Mouse (Mus musculus): ENCODE measurements around the gene Vmn1r207-ps. TPM values are rescaled to one million over a fixed set of nuclear protein-coding genes. Genes with fewer than 3 reads are reported as not detected.
"Not testable (repeated sequence)": the region's sequence is repeated elsewhere in the genome, so short reads cannot be mapped to it uniquely, and the experiment has no call there.

Gene Vmn1r207-ps
- polyA plus RNA-seq (2014; fragmentation: Nextera tagmentation; extraction: Ambion mirVana): not detected in 2 replicates

- not testable (repeated sequence) for H3K4me2 ChIP-seq; H3K4me1 ChIP-seq (replicated peaks; ENCODE audit: control insufficient read depth, insufficient read depth, low read length); H3K27me3 ChIP-seq (replicated peaks; ENCODE audit: control insufficient read depth, insufficient read depth, low read length); H3K27ac ChIP-seq (ENCODE audit: low read depth, low read length); H3K36me3 ChIP-seq (ENCODE audit: control insufficient read depth, insufficient read depth, low read length); H3K9me3 ChIP-seq (ENCODE audit: control insufficient read depth, low read length); DNase-seq (ENCODE audit: low spot score); H3K9ac ChIP-seq (ENCODE audit: low read depth, low read length); H3K4me3 ChIP-seq (ENCODE audit: low read depth, low read length); ATAC-seq (replicated peaks; ENCODE audit: low FRiP score)
Observed at GRCm38 (mm10) chr13:22729529-22729928, at the start of gene Vmn1r207-ps. Gene Vmn1r207-ps (minus strand): TSS chr13:22729629.

- H3K9ac ChIP-seq (ENCODE audit: low read depth, low read length); H3K27me3 ChIP-seq (replicated peaks; ENCODE audit: control insufficient read depth, insufficient read depth, low read length); H3K9me3 ChIP-seq (ENCODE audit: control insufficient read depth, low read length); ATAC-seq (replicated peaks; ENCODE audit: low FRiP score); DNase-seq (ENCODE audit: low spot score); H3K36me3 ChIP-seq (ENCODE audit: control insufficient read depth, insufficient read depth, low read length); H3K27ac ChIP-seq (ENCODE audit: low read depth, low read length); H3K4me3 ChIP-seq (ENCODE audit: low read depth, low read length); H3K4me2 ChIP-seq; H3K4me1 ChIP-seq (replicated peaks; ENCODE audit: control insufficient read depth, insufficient read depth, low read length): not testable (repeated sequence)
- WGBS: no CpG with 5 or more reads among the region's 7 CpGs
Observed at GRCm38 (mm10) chr13:22777300-22777699, 47.9 kb upstream of the Vmn1r207-ps start, which contains the start of gene Vmn1r208. Gene Vmn1r208 (minus strand): TSS chr13:22777400.

- H3K9me3 ChIP-seq (ENCODE audit: control insufficient read depth, low read length); H3K27ac ChIP-seq (ENCODE audit: low read depth, low read length); H3K4me3 ChIP-seq (ENCODE audit: low read depth, low read length); H3K9ac ChIP-seq (ENCODE audit: low read depth, low read length); H3K27me3 ChIP-seq (replicated peaks; ENCODE audit: control insufficient read depth, insufficient read depth, low read length); H3K4me1 ChIP-seq (replicated peaks; ENCODE audit: control insufficient read depth, insufficient read depth, low read length); ATAC-seq (replicated peaks; ENCODE audit: low FRiP score); DNase-seq (ENCODE audit: low spot score); H3K4me2 ChIP-seq; H3K36me3 ChIP-seq (ENCODE audit: control insufficient read depth, insufficient read depth, low read length): not testable (repeated sequence)
- 100% methylated on average over 1 of the region's 2 CpGs for WGBS
Observed at GRCm38 (mm10) chr13:22771592-22771991, 42.2 kb upstream of the Vmn1r207-ps start.

- H3K27ac ChIP-seq (ENCODE audit: low read depth, low read length): no peak overlapping the region
Observed at GRCm38 (mm10) chr13:22747524-22747923, 18.1 kb upstream of the Vmn1r207-ps start.

GRCm38 (mm10) chr13:22706947-22707346, 22.5 kb downstream of the Vmn1r207-ps start:
- not testable (repeated sequence) for DNase-seq (ENCODE audit: low spot score); H3K36me3 ChIP-seq (ENCODE audit: control insufficient read depth, insufficient read depth, low read length); H3K4me2 ChIP-seq; H3K4me1 ChIP-seq (replicated peaks; ENCODE audit: control insufficient read depth, insufficient read depth, low read length); H3K9ac ChIP-seq (ENCODE audit: low read depth, low read length); ATAC-seq (replicated peaks; ENCODE audit: low FRiP score); H3K4me3 ChIP-seq (ENCODE audit: low read depth, low read length); H3K9me3 ChIP-seq (ENCODE audit: control insufficient read depth, low read length); H3K27me3 ChIP-seq (replicated peaks; ENCODE audit: control insufficient read depth, insufficient read depth, low read length); H3K27ac ChIP-seq (ENCODE audit: low read depth, low read length)

More at GRCm38 (mm10) chr13:22747524-22747923, 18.1 kb upstream of the Vmn1r207-ps start:
- Histone ChIP-seq H3K36me3 (ENCODE audit: control insufficient read depth, insufficient read depth, low read length) (no peaks in the 10 kb centered on the region), H3K27me3 (replicated peaks; ENCODE audit: control insufficient read depth, insufficient read depth, low read length) (no peaks in the 10 kb centered on the region), H3K4me1 (replicated peaks; ENCODE audit: control insufficient read depth, insufficient read depth, low read length) (no peaks in the 10 kb centered on the region), H3K9me3 (ENCODE audit: control insufficient read depth, low read length) (no peaks in the 10 kb centered on the region), H3K4me3 (ENCODE audit: low read depth, low read length) (no peak overlapping the region), H3K9ac (ENCODE audit: low read depth, low read length) (no peak overlapping the region), H3K4me2 (no peak overlapping the region)
- ATAC-seq (replicated peaks; ENCODE audit: low FRiP score) (no peak), DNase-seq (ENCODE audit: low spot score) (no peak)

- H3K27me3 ChIP-seq (replicated peaks; ENCODE audit: control insufficient read depth, insufficient read depth, low read length); H3K36me3 ChIP-seq (ENCODE audit: control insufficient read depth, insufficient read depth, low read length); ATAC-seq (replicated peaks; ENCODE audit: low FRiP score); H3K4me2 ChIP-seq; H3K9me3 ChIP-seq (ENCODE audit: control insufficient read depth, low read length); H3K9ac ChIP-seq (ENCODE audit: low read depth, low read length); H3K27ac ChIP-seq (ENCODE audit: low read depth, low read length); H3K4me3 ChIP-seq (ENCODE audit: low read depth, low read length); DNase-seq (ENCODE audit: low spot score); H3K4me1 ChIP-seq (replicated peaks; ENCODE audit: control insufficient read depth, insufficient read depth, low read length): not testable (repeated sequence)
- 48% methylated on average over 2 of the region's 2 CpGs for WGBS
Observed at GRCm38 (mm10) chr13:22702951-22703350, 26.5 kb downstream of the Vmn1r207-ps start.

Other genes with a start within 250 kb of the Vmn1r207-ps start
- not detected in 2 replicates for gene Vmn1r202, start 224.2 kb downstream of the Vmn1r207-ps start, polyA plus RNA-seq (2014; fragmentation: Nextera tagmentation; extraction: Ambion mirVana)
- not detected in 2 replicates for gene Vmn1r203, start 211.5 kb downstream of the Vmn1r207-ps start, polyA plus RNA-seq (2014; fragmentation: Nextera tagmentation; extraction: Ambion mirVana)
- not detected in 2 replicates for gene Vmn1r204, start 176.4 kb downstream of the Vmn1r207-ps start, polyA plus RNA-seq (2014; fragmentation: Nextera tagmentation; extraction: Ambion mirVana)
- not detected in 2 replicates for gene Vmn1r205, start 136.6 kb downstream of the Vmn1r207-ps start, polyA plus RNA-seq (2014; fragmentation: Nextera tagmentation; extraction: Ambion mirVana)
- not detected in 2 replicates for gene Vmn1r206, start 105.4 kb downstream of the Vmn1r207-ps start, polyA plus RNA-seq (2014; fragmentation: Nextera tagmentation; extraction: Ambion mirVana)
- gene Vmn1r208, start 47.8 kb upstream of the Vmn1r207-ps start, polyA plus RNA-seq (2014; fragmentation: Nextera tagmentation; extraction: Ambion mirVana): not detected in 2 replicates
- not detected in 2 replicates for gene Vmn1r209, start 80.1 kb upstream of the Vmn1r207-ps start, polyA plus RNA-seq (2014; fragmentation: Nextera tagmentation; extraction: Ambion mirVana)
- not detected in 2 replicates for gene Vmn1r210, start 101.7 kb upstream of the Vmn1r207-ps start, polyA plus RNA-seq (2014; fragmentation: Nextera tagmentation; extraction: Ambion mirVana)
- gene Vmn1r211, start 127.9 kb upstream of the Vmn1r207-ps start, polyA plus RNA-seq (2014; fragmentation: Nextera tagmentation; extraction: Ambion mirVana): not detected in 2 replicates
- gene Vmn1r212, start 154.6 kb upstream of the Vmn1r207-ps start, polyA plus RNA-seq (2014; fragmentation: Nextera tagmentation; extraction: Ambion mirVana): not detected in 2 replicates

Data from liver, embryonic 11.5 days (tissue).